8 mouse cellular contexts compared by ENCODE assay signal in genomic region chr10:75763682-75764518, GRCm38 (mm10). TPM values are rescaled to one million over a fixed set of nuclear protein-coding genes. Genes with fewer than 3 reads are reported as not detected.
DNase-seq lines count a peak whose midpoint lies in the region; ATAC-seq and TF ChIP-seq lines count a peak whose summit lies in the region.

Cabin1 (minus strand) TSS chr10:75764341.

- under 1% methylated on average over 48 of the region's 61 CpGs for WGBS in embryonic facial prominence, embryonic 14.5 days
- WGBS in heart, adult 2 months = under 1% methylated on average over 61 of the region's 61 CpGs
- WGBS in limb, embryonic 13.5 days = under 1% methylated on average over 61 of the region's 61 CpGs
- under 1% methylated on average over 48 of the region's 61 CpGs for WGBS in midbrain, embryonic 16.5 days

- peaks cover 3% of the 10 kb centered on the region; the same call in 1 of the 2 replicates for H3K79me2 ChIP-seq in heart, adult 2 months (replicated peaks; ENCODE audit: control insufficient read depth, insufficient read depth, low read length)

- peak; percentile 98 for DNase-seq in 3T3-L1 (ENCODE audit: low read depth, low spot score)
- peak; percentile 82 to 92 for DNase-seq in adrenal gland, postnatal 4 days (ENCODE audit: low spot score in 2 of 2)
- peak; percentile 99 for DNase-seq in embryonic facial prominence, embryonic 14.5 days (ENCODE audit: low spot score)
- DNase-seq in heart, adult 2 months = peak; percentile 96 to 97
- DNase-seq in kidney, adult 8-10 months = peak; percentile 97
- DNase-seq in spleen, postnatal 10 days (ENCODE audit: low spot score in 2 of 2) = peak; percentile 92 to 98

- no peak; the same call in 1 of the 2 replicates for TF ChIP-seq EP300 in heart, adult 2 months (IDR thresholded peaks at IDR 0.05; ENCODE audit: insufficient read depth, low read depth, low read length)

- H3K4me1 ChIP-seq in embryonic facial prominence, embryonic 14.5 days (ENCODE audit: control insufficient read depth, insufficient read depth, low read length) = peaks cover 7% of the 10 kb centered on the region; the same call in 1 of the 2 replicates
- peaks cover 3% of the 10 kb centered on the region; the same call in 1 of the 2 replicates for H3K4me1 ChIP-seq in heart, adult 2 months (ENCODE audit: control insufficient read depth, insufficient read depth, low read length)
- H3K4me1 ChIP-seq in limb, embryonic 13.5 days = peaks cover 15% of the 10 kb centered on the region
- H3K4me1 ChIP-seq in midbrain, embryonic 16.5 days (ENCODE audit: control insufficient read depth, insufficient read depth, low read length) = peaks cover 22% of the 10 kb centered on the region

- peak; percentile 97 for TF ChIP-seq POLR2A in heart, adult 2 months (IDR thresholded peaks at IDR 0.05; ENCODE audit: insufficient read depth, low read depth, low read length)

- H3K36me3 ChIP-seq in embryonic facial prominence, embryonic 14.5 days (ENCODE audit: control insufficient read depth, insufficient read depth, low read length) = 0 out of 2 replicates have a peak, but pooled peaks cover 8% of the 10 kb centered on the region
- H3K36me3 ChIP-seq in heart, adult 2 months (ENCODE audit: control insufficient read depth, insufficient read depth, low read length) = no peaks in the 10 kb centered on the region
- H3K36me3 ChIP-seq in limb, embryonic 13.5 days = peaks cover 15% of the 10 kb centered on the region; the same call in 1 of the 2 replicates
- no peaks in the 10 kb centered on the region; the same call in 1 of the 2 replicates for H3K36me3 ChIP-seq in midbrain, embryonic 16.5 days (ENCODE audit: control insufficient read depth, insufficient read depth, low read length)

- H3K4me2 ChIP-seq in embryonic facial prominence, embryonic 14.5 days (ENCODE audit: low read depth, low read length) = peak within 1 kb of the TSS; percentile 90
- peak within 1 kb of the TSS; percentile 84 for H3K4me2 ChIP-seq in limb, embryonic 13.5 days (replicated peaks)
- H3K4me2 ChIP-seq in midbrain, embryonic 16.5 days (ENCODE audit: low read length) = peak within 1 kb of the TSS; percentile 82

- H3K27ac ChIP-seq in embryonic facial prominence, embryonic 14.5 days (replicated peaks; ENCODE audit: low read depth, low read length) = peak within 1 kb of the TSS; percentile 72; the same call in 1 of the 2 replicates
- H3K27ac ChIP-seq in heart, adult 2 months = peak within 1 kb of the TSS; percentile 76
- peak within 1 kb of the TSS; percentile 61; the same call in 1 of the 2 replicates for H3K27ac ChIP-seq in limb, embryonic 13.5 days
- peak within 1 kb of the TSS; percentile 84 for H3K27ac ChIP-seq in midbrain, embryonic 16.5 days (ENCODE audit: low read length)

- peak within 1 kb of the TSS; percentile 83 for H3K4me3 ChIP-seq in embryonic facial prominence, embryonic 14.5 days (ENCODE audit: low read depth, low read length)
- peak within 1 kb of the TSS; percentile 97 for H3K4me3 ChIP-seq in heart, adult 2 months
- peak within 1 kb of the TSS; percentile 78 for H3K4me3 ChIP-seq in limb, embryonic 13.5 days
- H3K4me3 ChIP-seq in midbrain, embryonic 16.5 days (ENCODE audit: low read depth, low read length) = peak within 1 kb of the TSS; percentile 73

- 0 out of 2 replicates have a peak, but pooled peaks have one; percentile 17 for TF ChIP-seq CTCF in heart, adult 2 months (IDR thresholded peaks at IDR 0.05)

- no peaks in the 10 kb centered on the region for H3K27me3 ChIP-seq in embryonic facial prominence, embryonic 14.5 days (replicated peaks; ENCODE audit: control insufficient read depth, insufficient read depth, low read length)
- H3K27me3 ChIP-seq in heart, adult 2 months (ENCODE audit: control insufficient read depth, insufficient read depth, low read length) = no peaks in the 10 kb centered on the region
- H3K27me3 ChIP-seq in limb, embryonic 13.5 days = no peaks in the 10 kb centered on the region
- H3K27me3 ChIP-seq in midbrain, embryonic 16.5 days (ENCODE audit: control insufficient read depth, insufficient read depth, low read depth, low read length) = no peaks in the 10 kb centered on the region

- peak; percentile 99 for ATAC-seq in embryonic facial prominence, embryonic 14.5 days (ENCODE audit: low read depth)
- ATAC-seq in limb, embryonic 13.5 days (ENCODE audit: low FRiP score, low read depth) = peak; percentile 98
- peak; percentile 99 for ATAC-seq in midbrain, embryonic 16.5 days

- H3K9me3 ChIP-seq in embryonic facial prominence, embryonic 14.5 days (ENCODE audit: control insufficient read depth, low read length) = no peaks in the 10 kb centered on the region
- H3K9me3 ChIP-seq in limb, embryonic 13.5 days = no peaks in the 10 kb centered on the region
- H3K9me3 ChIP-seq in midbrain, embryonic 16.5 days (replicated peaks; ENCODE audit: control insufficient read depth, low read length, poor library complexity, severe bottlenecking) = no peaks in the 10 kb centered on the region

- intact Hi-C loops in heart, adult 2 months (cut with DNase I) = loop anchor here (1.0 kb wide), 2 partner anchors 8 to 64 kb away; no protein-coding TSS in a partner anchor

- H3K9ac ChIP-seq in embryonic facial prominence, embryonic 14.5 days (ENCODE audit: low read depth, low read length) = peak within 1 kb of the TSS; percentile 82
- peak within 1 kb of the TSS; percentile 83 for H3K9ac ChIP-seq in heart, adult 2 months (ENCODE audit: low read depth, low read length)
- H3K9ac ChIP-seq in limb, embryonic 13.5 days = peak within 1 kb of the TSS; percentile 80
- peak within 1 kb of the TSS; percentile 78 for H3K9ac ChIP-seq in midbrain, embryonic 16.5 days (ENCODE audit: low read depth, low read length)

RNA-seq across cellular contexts. Expression of gene Cabin1, which starts in this region (rescaled TPM):
- total RNA-seq in adrenal gland, postnatal 4 days (2021) = 10 to 100 TPM; 49.4 to 58.5 TPM
- 23.5 and 36.0 TPM in 2 replicates for polyA plus RNA-seq in embryonic facial prominence, embryonic 14.5 days (2014; fragmentation: Nextera tagmentation; extraction: Ambion mirVana)
- total RNA-seq in heart, adult 2 months (2021) = 10 to 100 TPM; 13.6 to 19.9 TPM
- 17.9 and 21.1 TPM in 2 replicates for polyA plus RNA-seq in heart, adult 2 months (2012; rRNA removed)
- polyA plus RNA-seq in limb, embryonic 13.5 days (2015; fragmentation: Nextera tagmentation; extraction: Ambion mirVana) = 30.9 and 32.5 TPM in 2 replicates
- polyA plus RNA-seq in midbrain, embryonic 16.5 days (2015; fragmentation: Nextera tagmentation; extraction: Ambion mirVana) = 32.7 and 36.1 TPM in 2 replicates

Comparison
In these comparisons a context has a peak if more than half of its experiments do, and no peak if none do; other contexts are left out.
1. Peak in every context shown above with its lines: DNase-seq, ATAC-seq, H3K4me3 ChIP-seq and H3K27ac ChIP-seq.